Mouse (Mus musculus) layer of hippocampus, postnatal 36 days (tissue): ENCODE measurements around the gene Itgb1bp1. TPM values are rescaled to one million over a fixed set of nuclear protein-coding genes. Genes with fewer than 3 reads are reported as not detected.

Experiments used
- DNase-seq, 2 experiments: peaks; one replicate each; pipeline ENCODE4 v3.0.0; 2022
- total RNA-seq, 2 experiments: library from RNA; stranded (reverse); gene quantifications; 2 replicates each; pipeline ENCODE4 v1.2.3; 2021

Gene Itgb1bp1
- total RNA-seq, 2 experiments from 2014 or later, result 43.5 to 45.3 TPM

DNA sequence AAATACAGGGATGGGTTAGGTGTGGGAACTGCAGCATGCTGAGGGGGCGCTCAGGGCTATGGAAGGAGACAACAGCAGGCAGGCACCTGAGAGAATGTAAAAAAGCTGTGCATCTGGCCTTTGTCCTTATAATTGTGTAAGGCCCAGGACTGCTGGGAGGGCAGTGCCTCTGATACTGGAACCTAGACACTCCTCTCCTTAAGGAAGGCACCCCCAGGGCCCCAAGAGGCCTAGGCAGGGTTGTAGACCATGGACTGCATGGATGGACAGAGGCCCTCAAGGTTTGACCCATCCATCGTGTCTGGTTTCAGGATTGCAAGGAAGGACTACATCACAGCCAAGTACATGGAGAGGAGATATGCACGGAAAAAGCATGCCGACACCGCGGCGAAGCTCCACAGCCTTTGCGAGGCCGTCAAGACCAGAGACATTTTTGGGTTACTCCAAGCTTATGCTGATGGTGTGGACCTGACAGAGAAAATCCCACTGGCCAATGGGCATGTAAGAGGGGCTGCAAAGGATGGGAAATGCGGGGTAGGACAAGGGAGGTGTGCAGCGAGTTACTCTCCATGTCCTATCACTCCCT lies 41.6 kb downstream of the Itgb1bp1 start:
- DNase-seq, result no peak

GRCm38 (mm10) chr12:21241965-21242364 lies 44.1 kb downstream of the Itgb1bp1 start:
- no peak for DNase-seq

GRCm38 (mm10) chr12:21234560-21234959 lies 51.5 kb downstream of the Itgb1bp1 start:
- DNase-seq, result no peak

GRCm38 (mm10) chr12:21233727-21234126 lies 52.4 kb downstream of the Itgb1bp1 start:
- no peak for DNase-seq

DNA sequence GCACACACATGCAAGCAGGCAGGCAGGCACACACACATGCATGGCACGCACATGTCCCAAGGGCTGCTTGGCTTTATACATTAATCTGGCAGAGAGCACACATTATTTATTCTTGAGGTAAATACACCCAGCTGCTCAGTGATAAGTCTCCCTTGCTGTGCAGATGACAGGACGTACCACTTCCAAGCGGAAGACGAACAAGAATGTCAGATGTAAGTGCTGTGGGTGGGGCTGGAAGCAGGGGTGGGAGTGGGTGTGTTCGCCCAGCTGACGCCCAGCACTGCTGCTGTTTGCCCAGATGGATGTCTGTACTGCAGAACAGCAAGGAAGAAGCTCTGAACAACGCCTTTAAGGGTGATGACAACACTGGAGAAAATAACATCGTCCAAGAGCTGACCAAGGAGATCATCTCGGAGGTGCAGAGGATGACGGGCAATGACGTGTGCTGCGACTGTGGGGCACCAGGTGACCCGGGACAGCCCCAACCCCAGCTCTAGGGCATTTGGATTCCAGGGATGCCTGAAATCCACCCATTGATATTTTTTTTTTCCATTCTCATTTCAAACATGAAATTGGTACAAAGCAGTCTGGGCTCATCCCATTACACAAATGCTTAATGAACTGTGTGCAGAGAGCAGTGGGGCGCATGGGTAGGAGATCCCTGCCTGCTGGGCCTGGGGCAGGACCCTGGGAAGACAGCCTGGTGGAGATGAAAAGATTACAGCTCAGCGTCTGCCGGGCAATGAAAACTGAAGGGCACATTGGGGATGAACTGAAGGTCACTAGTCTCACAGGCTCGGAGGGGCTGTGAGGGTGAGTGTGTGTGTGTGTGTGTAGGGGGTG lies 56.8 kb downstream of the Itgb1bp1 start:
- peak; percentile 44 to 57 for DNase-seq

DNA sequence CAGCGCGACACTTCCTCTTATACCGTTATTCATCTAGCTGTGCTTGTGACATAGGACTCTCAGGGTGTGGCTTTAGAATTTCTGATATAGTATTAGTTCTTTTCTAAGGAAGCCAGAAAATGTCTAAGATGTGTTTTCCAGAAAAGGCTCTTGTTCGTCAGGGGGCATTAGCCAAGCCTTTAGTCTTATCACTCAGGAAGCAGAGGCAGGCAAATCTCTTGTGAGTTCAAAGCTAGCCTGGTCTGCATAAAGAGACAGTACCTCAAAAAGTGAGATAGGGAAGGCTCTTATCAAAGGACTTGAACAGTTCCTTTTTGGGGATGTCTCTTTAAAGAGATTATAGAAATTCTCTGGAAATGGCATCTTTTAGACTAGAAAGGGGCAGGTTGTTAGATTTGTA lies 57.4 kb downstream of the Itgb1bp1 start:
- DNase-seq, result no peak

GRCm38 (mm10) chr12:21227076-21227980 lies 58.8 kb downstream of the Itgb1bp1 start:
- DNase-seq, result peak; percentile 24 to 30

GRCm38 (mm10) chr12:21226316-21226715 lies 59.8 kb downstream of the Itgb1bp1 start:
- DNase-seq, result no peak

DNA sequence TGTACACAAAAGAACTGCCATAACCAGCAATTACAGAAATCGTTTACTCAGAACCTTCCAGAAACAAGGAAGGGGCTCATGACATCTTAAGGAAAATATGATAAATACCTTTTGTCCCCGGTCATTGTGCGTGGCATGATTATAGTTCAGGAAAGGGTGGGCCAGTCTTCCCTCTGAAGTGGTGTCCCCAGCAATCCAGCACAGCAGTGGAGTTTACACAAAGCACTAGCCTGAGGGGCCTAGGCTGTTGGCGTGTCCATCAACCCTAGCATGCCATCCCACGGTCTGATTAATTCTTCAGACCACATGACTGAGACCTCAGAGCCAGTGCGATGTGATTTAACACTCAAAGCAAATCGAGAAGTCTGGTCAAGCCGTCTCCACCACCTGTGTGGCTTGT lies 60.7 kb downstream of the Itgb1bp1 start:
- no peak for DNase-seq

DNA sequence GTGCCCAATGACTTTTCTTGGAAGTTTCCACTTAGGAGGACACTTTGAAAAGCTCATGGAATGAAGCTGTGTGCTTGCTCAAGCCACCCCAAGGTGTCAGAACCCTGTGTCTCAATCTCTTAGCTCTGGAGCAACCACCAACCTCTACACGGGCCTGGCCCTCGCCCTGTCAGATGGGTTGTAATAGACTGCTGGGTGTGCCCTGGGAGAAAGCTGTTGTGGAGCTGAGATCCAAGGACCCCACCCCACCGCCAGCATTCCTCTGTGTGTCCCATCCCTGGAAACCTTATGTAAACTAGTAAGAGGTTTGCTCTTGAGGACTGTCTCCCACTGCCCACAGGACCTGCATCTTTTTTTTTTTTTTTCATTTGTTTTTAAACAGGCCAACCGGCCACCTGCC lies 62.2 kb downstream of the Itgb1bp1 start:
- DNase-seq, result no peak

DNA sequence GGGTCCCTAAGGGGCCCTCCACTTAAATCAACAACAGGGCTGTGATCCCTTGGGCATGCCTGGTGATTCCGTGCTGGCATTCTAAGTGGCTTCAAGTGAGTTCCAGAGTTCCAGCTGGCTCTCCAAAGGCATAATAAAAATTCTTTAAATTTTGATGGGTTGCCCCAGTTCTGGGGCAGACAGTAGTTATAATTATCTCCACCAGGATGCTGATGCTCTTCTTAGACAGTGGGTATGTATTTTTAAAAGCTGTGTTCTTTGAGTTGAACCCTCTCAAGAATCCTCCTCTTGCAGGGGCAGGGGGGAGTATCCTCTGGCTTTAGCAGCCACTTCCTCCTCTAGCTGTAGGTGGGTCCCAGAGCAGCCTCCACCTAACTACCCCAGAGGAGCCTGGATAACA lies 65.5 kb downstream of the Itgb1bp1 start:
- DNase-seq, result no peak

DNA sequence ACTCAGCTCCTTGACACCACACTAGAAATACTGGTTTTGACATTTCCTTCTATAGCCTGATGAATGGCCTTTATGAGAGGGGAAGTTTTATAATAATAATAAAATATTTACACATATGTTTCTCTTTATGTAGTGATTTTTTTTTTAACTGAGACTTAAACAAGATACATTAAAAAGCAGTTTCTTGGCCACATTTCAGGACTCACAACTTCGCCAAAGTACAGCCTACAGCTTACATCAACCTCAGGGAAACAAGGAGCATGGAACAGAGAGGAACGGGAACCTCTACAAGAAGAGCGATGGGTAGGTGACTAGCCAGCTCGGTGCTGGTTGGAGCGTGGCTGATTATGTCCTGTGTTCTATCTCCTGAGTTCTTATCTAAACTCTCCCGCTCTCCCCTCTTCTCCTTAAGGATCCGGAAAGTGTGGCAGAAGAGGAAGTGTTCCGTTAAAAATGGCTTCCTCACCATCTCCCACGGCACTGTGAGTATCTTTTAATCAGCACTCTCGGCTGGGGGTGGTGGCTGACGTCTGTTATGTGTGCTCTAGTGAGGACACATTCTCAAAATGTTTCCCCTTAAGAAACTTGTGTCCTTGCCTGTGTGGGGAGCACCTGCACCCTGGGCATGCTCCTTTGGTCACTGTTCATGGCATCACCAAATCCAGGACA lies 68.2 kb downstream of the Itgb1bp1 start:
- DNase-seq, result no peak

DNA sequence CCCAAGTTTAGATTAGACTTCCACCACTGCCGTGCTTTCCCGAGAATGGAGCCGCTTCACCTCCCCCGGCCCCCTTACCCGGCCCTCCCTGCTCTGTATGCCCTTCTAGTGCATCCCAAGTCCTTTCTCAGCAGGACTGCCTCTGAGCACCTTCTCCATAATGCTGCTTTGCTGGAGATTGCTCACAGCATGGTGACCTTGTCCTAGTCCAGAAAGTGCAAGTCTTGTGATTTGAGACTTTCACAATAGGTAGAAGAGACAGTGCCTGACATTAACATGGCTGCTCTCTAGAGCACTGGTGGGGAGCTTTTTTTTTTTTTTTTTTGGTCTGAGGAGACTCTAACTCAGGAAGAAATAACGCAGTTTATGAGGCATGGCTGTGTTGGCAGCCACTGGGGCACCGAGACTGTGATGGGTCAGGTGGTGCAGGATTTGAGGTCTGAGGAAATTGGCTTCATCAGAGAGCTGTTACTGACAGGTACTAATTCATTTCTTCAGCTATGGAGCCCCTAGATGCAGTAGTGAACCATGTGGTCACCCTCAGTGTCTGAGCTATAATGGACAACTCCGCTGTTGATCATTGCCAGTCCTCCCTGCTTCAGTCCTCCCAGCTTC lies 71.4 kb downstream of the Itgb1bp1 start:
- DNase-seq, result no peak

- DNase-seq, result no peak
These were observed 73.2 kb downstream of the Itgb1bp1 start for GRCm38 (mm10) chr12:21212876-21213275.

DNA sequence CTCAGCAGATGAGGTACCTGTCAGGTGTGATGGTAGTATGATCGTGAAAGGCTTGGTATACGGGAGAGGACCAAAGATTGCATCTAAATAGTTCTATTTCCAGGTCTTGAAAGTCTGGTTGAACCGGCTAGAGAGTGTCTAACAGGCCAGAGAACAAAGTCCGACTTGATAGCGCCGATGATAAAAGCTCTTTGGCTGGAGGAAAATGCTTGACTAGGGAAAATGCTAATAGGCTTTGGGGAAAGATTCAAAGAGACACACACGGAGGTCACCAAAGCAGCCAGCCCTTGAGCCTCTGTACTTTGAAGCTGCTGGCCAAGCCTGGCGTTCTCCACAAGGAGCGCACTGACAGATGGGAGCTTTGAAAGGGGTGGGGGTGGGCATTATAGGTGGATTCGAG lies 76.8 kb downstream of the Itgb1bp1 start:
- no peak for DNase-seq

DNA sequence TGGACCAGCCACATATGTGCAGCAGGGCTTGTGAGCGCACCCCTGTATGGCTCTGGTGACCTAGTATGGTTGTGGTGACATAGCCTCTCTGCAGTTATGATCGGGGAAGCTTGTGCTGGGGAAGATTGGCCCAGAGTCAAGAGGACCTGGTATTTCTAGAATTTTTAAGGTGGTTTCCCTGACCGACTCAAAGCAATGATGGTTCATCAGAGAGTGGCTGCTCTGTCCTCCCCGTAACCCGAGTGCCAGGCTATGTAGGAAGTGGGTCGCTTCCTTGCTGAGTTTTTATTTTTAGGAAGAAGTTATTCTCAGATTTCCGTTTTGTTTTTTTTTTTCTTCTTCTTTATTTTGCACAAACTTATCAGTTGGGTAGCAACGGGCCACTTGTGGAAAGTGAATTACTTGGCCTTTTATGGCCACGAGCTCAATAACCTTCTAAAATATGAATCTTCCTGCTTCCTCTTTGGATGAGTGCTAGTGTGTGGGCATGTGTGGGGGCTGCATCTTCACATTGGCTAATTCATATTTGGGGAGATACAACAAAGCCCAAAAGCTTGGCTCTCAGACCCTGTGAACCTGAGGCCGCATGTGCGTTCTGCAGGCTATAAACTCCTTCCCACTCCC lies 77.8 kb downstream of the Itgb1bp1 start:
- no peak for DNase-seq

DNA sequence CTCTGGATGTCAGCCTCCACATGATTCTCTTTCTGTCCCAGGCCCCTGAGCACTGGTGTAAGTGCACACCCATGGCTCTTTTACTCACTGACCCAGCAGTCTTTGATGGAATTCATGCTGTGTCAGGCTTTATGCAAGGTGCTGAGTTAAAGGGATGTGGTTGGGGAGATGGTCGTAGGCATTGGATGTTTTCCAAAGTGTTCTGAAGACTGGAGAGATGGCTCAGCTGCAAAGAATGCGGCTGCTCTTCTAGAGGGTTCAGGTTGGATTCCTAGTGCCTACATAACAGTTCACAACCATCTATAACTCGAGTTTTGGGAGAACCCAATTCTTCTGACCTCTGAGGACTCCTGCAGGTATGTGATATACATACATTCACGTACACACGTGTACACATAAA lies 78.7 kb downstream of the Itgb1bp1 start:
- no peak for DNase-seq

- DNase-seq, result no peak
These were observed 80.3 kb downstream of the Itgb1bp1 start for GRCm38 (mm10) chr12:21205799-21206198.

GRCm38 (mm10) chr12:21204701-21205312 lies 81.3 kb downstream of the Itgb1bp1 start:
- no peak for DNase-seq

- DNase-seq, result no peak
These were observed 84.4 kb downstream of the Itgb1bp1 start for GRCm38 (mm10) chr12:21201485-21202269.
